Mouse (Mus musculus): ENCODE data around the gene Tox3.

The Tox3 gene

DNA sequence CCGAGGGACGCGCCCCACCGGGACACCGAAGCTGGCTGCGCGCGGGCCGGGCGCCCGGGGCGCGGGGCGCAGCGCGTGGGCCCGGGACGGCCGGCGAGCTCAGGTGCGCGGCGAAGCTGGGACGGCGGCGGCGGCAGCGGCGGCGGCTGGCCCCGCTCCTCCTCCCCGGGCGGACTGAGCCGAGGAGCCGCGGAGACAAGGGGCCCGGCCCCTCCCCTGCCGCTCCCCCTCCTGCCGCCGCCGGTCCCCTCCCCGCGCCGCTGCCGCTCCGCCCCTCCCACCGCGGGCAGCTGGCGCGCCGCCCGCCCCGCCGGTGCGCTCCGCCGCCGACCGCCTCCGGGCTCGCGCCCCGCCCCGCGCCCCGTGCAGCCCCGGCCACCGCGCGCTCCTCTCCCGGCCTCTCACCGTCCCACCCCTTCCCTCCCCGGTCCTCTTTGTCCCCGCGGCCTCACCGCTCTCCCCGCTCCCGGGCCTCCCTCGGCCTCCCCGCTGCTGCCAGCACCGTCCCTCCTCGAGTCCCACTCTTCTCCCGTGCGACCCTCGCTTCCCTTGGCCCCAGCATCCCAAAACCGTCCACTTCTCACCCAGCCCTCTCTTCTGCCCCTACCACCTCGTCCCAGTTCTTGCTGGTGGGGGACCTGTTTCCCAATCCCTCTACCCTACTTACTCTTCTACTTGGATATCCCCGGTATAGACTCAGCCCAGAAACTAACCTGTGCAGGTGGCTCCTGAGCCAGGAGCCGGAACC is at the start of gene Tox3:
Gene Tox3, minus strand, starts transcription at position 166 of the 748 bp plus-strand sequence.
- DNase-seq (ENCODE audit: low spot score) = no peak

DNA sequence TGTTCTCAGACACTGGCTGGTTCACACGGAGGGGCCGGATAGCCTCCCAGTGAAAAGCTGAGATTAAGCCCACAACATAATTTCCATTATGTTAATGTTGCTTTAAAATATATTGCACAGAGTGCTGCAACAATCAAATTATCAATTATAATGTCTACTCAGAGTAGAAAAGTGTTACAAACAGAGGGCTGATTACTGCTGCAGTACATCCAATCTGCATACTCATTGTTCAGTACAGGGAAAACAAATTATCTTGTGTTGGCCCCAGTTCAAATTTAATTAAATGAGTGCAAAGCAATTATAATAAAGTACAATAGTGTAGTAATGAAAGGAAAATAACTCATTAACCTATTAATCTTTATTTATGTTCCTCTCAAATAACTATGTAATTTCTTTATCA is 44.5 kb upstream of the Tox3 start:
- DNase-seq (ENCODE audit: low spot score) = no peak

DNA sequence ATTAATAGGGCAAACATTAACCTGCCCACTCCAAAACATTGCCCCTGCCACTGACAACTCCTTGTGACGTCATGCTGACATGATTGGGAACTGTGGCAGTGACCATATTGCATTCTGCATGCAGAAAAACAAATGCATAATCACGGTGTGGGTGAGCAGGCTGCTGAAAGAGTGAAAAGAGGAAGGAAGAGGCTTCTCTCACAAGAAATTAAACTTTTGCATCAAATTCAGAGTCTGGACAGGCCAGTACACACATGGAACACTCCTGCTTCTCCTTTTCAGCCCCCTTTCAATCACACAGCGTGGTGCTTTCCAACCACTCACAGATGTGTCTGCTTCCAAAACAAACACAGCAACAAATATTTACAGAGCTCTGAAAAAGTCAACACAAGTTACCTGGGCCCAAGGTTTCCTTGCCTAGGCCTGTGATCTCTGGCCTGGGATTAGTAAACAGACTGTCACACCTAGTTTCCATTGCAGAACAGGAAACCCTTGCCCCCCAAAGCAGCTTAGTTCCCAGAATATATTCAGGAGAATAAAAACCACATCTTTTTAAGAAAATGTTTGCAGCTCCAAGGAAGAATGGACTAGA is 43.4 kb upstream of the Tox3 start:
- DNase-seq (ENCODE audit: low spot score) = no peak

DNA sequence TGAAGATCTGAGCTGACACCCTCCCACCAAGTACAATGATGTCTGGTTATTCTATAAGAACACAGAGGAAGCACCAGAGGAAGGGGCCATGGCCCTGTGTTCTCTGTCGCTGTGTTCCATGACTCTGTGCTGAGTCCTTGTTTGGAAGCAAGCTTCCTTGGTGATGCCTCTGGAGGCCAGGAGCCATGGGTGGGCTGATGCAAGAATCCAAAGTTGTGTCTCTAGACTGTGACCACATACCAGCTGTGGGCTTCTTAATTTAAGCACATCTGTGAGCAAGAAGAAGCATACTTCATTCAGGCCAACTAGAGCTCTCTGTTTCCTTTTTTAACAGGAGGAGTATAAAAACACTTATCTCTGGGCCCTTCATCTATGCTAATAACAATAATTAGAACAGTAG is 42.7 kb upstream of the Tox3 start:
- no peak for DNase-seq (ENCODE audit: low spot score)

DNA sequence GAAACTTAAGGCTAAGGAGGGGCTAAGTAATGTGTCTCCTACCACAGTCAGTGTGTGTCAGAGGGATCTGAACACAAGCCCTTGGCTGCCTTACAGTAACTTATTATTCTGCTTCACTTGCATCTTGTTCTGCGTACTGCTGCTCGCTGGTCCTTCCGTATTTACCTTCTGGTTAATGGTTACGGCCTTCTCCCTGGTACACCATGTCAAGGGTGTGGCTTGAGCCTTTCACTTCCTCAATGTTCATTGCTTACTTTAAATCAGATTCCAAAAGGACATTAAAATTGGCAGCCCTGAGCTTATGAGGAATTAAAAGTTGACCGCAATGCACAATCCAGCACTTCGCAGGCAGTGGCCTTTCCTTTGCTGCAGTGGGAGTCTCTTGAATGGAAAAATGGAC is 30.9 kb upstream of the Tox3 start:
- no peak for DNase-seq (ENCODE audit: low spot score)

DNA sequence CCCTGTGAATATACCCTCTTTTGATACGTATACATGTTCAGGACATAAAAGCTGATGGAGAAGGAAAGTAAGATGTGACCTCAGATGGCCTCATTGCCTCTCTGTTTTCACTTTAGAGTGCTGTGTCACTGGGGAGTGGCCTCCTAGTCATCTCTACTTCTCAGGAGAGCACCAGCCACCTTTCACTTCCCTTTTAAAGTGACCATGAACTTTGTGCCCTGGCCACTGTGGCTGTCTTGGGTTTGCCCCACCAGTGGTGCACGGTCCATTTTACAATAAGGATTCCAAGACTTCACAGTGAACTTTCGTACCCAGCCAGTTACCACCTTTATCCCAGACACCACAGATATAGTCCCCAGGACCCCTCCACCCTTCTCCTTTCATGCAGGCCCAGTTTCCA is 29.9 kb upstream of the Tox3 start:
- no peak for DNase-seq (ENCODE audit: low spot score)

DNA sequence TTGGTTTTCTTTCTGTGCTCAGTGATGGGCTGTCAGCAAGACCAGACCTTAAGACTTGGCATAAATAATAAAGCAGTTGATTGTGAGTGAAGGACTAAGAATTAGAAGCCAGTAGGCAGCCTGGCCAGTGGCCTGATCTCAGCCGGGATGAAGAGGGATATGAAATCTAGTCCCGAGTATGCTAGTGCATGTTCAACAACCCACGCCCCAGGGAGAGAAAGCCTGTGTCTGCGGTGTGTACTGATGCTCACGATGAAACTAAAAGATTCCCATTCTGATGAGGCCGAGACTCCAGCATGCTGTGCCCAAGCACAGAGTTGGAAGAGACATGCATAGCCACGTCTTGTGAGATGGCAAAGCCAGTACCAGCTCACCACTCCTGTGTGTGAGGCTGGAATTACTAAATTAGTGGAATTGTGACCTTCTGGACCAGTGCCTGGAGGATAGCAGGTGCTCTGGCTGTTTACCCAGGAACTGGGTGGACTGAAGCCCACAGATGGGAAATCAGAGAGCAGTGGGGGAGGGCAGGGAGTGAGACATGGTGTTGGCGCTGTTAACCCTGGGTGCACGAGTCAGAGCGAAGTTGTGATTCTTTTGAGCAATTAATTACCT is 23.6 kb upstream of the Tox3 start:
- DNase-seq (ENCODE audit: low spot score) = no peak

DNA sequence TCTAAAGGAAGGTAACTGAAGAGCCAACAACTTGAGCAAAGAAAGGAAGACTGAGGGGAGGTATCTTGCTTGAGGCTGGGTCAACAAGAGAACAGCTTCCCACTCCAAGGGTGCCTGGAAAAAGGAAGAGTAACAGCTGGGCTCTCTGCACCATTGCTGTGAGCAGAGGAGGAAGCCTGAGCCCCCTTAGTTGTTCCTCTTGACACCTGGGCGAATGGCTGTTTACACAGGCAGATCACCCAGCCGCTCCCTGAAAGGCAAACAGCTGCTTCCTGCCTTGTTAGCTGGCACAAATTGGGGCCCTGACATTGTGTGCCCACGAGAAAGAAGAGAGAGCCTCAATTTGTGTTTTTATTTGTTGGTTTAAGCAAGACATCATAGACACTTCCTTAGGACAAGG is 21.7 kb upstream of the Tox3 start:
- no peak for DNase-seq (ENCODE audit: low spot score)

DNA sequence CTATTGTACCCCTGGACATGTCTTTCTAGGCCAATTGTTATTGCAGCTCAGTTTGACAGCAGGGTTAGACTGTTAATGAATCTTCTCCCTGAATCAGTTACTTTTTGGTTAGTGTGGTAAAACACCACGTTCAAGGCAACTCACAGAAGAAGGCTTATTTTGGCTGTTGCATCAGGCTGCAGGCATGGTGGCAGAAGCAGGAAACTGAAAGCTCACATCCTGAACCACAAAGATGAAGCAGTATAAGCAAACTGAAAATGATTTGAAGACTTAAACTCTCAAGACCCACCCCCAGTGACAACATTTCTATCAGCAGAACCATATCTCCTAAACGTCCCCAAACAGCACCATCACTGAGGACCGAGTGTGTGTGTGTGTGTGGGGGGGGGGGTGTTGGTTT is 8.6 kb upstream of the Tox3 start:
- DNase-seq (ENCODE audit: low spot score) = no peak

DNA sequence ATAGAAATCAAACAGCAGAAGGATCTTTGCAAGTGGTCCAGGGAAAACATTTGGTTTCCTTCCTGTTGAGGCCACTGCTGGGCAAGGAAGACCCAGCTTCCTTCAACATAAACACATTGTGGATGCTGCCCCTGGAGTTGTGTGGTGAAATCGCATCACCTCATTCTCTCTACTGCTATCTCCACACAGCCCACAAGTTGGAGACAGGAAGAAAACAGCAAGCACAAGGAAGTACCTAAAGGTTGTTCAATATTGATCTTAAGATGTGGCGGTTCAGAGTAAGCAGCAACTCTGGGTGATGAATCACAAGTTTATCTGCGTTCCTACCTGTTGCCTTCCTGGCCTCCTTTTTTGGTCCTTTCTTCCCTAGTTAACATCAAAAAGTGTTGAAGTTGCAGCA is 6.6 kb upstream of the Tox3 start:
- no peak for DNase-seq (ENCODE audit: low spot score)

DNA sequence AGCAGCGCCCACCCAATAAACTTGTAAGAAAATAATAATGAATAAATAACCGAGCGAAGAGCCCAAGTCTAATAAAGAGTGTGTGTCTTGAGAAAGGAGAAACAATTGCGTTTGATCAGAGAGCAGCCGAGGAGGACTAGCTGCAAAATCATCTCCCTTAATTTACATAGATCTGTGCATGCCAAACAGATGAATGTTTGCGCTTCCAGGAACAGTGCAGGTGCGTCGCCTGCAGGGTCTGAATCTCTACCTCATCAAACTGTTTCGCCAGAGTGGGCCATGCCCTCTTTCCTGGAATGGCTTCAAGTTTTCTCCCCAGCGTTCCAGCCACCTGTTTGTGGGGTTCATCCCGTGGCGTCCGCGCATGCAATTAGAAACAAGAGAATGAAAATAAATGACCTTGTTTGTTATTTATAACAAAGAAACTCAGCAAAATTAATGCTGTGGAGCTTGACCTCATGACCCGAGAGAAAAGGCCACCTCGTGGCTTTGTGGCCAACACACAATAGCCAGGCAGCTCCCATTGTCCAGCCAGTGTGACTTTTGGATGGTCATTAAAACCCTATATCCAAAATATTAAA is 5.9 kb upstream of the Tox3 start:
- DNase-seq (ENCODE audit: low spot score) = no peak

DNA sequence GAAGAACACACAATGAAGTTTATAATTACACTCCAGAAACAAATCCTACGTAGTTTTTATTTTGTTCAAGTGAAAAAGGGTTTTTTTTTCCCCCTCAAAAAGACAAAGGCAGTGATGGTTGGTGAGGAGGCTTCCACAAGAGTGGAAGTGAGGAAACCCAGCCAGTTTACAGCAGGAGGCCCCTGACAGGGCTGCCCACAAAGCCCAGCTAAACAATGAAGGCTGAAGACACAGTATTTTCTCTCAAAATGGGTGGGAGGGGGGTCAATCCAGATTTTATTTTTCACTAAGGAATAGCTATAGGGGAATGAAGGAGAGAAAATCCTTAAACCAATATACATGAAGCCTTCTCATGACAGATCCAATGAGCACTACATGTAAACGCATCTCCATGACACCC is 5.4 kb upstream of the Tox3 start:
- no peak for DNase-seq (ENCODE audit: low spot score)

DNA sequence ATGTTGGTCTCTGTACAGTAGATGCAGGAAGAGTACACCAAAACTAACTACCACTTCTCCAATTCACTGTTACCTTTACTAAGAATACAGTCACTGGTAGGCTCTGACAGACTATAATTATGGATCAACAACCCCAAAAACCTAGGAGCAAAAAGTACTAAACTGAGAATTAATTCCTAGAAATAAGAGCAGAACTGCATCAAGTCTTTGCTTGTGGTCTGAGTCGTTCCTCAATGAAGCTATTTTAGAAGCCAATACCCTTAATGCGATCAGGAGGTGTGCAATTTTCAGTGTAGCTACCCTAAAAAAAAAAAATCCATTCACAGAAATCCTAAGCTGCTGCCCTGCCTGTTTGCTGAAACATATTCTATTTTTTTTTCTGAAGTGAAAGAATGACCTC is 4.8 kb upstream of the Tox3 start:
- no peak for DNase-seq (ENCODE audit: low spot score)

DNA sequence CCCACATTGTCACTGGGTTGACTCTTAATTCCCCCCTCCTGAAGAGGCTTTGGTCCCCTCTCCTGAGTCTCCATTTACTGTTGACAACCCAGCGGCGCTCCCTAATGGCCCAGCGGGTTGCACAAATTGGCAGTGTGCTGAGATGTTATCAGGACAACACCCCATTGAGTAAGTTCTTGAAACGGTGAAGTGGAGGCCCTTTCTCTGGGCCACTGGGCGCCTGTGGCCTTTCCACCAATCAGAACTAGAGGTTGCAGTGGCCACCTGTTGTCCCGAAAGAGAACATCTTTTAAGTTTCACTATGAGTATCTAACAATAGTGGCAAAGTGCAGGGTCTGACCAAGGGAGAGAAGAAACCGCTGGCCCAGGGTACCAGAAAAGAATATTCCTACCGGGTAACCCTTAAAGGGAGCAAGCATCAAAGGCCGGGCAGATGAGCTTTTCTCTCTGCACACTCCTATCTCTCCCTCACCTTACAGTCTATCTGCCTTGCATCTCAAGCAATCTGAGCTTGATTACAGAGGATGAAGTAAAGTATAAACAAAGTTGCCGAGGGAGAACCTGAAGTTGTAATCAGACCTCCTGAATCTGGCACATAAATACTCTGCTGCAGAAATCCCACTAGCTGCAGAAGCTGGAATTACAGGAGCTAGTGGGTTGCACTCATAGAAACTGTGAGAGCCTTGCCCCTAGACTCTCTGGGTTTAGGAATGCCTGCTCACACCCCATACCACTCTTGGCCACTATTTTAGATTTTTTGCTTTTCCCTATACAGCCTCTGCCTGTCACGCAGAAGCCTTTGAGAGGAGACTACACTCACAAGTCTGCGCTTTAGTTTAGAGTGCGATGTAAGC is 1.8 kb upstream of the Tox3 start:
- DNase-seq (ENCODE audit: low spot score) = no peak

DNA sequence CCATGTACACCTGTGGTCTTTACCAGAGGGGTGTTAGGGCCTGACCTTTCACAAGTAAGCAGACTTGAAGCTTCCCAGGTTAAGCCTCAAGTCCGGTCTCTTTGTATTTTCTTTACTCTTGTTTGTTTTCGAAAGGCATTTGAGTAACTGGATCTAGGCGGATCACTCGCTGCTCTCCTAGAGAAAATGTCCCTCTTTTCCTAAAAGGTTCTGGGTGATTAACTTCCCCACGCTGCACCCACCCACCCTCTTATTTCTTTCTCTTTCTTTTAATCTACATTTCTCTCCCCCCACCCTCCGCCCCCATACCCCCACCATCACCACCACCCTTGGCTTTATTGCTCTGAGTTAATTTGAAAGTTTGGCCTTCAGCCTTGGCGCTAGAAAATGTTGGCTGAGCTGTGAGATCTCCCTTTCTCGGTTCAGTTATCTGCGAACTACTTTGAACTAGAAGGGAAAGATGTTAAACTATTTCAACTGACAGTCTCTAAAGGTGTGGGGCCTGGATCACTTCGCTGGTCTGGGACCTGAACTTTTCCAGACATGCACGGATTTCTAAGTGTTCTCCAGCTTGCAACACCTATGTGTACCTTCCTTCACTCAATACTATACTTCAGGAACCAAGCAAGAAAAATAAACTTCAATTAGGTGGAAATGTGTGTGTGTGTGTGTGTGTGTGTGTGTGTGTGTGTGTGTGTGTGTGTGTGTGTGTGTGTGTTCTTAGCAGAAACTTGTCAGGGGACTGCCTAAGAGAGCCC is 962 bp upstream of the Tox3 start:
- DNase-seq (ENCODE audit: low spot score) = no peak

DNA sequence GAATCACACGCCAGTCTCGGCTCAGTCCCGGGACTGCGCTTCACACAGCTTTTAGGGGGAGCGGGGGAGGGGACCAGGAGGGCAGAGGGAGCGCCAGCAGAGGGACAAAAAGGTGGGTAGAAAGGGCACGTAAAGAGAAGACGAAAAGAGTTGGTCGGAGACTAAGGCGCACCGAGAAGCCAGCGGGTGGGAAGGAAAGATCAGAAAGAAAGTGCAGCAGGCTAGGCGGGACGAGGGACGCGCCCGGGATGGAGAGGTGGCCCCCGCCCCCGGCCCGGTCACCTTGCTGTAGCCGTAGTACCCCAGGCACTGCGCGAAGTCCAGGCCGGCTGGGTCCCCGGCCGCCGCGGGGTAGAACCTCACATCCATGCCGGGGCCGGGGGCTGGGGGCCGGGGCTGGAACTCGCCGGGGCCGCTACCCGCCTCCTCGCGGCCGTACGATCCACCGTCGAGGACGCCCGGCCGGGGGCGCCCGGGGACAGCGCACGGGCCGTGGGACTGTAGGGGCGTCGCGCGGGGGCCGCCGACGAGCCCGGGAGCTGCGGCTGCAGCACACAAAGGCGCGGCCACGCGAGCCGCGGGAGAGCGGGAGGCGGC is 464 bp downstream of the Tox3 start:
- no peak for DNase-seq (ENCODE audit: low spot score)

DNA sequence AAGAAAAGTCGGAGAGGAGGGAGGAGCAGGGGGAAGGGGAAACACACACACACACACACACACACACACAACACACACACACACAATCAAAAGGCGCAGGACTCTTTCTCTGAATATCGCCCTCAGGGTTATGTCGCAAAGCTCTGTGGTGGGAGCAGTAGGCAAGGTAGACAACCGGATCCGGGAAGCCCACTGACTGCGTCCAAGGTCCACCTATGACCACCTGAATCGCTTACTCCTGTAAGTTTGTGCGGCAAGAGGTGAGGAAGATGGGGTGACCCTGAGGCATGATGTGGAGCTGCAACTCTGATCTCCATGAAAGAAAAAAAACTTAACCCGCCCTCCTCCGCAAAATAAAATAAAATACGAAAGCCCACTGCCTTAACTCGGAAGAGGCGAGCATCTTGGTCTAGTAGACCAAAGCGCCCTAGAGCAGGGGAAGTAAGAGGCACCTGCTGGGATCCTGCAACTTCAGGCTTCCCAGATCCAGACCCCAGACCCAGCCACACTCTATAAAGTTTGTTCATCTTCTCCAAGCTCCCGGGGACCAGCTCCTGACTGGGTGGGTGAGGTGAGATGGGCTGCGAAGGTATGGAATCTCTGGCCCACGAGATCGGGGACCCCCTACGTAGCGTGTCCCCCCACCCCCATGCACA is 1.1 kb downstream of the Tox3 start:
- DNase-seq (ENCODE audit: low spot score) = no peak

DNA sequence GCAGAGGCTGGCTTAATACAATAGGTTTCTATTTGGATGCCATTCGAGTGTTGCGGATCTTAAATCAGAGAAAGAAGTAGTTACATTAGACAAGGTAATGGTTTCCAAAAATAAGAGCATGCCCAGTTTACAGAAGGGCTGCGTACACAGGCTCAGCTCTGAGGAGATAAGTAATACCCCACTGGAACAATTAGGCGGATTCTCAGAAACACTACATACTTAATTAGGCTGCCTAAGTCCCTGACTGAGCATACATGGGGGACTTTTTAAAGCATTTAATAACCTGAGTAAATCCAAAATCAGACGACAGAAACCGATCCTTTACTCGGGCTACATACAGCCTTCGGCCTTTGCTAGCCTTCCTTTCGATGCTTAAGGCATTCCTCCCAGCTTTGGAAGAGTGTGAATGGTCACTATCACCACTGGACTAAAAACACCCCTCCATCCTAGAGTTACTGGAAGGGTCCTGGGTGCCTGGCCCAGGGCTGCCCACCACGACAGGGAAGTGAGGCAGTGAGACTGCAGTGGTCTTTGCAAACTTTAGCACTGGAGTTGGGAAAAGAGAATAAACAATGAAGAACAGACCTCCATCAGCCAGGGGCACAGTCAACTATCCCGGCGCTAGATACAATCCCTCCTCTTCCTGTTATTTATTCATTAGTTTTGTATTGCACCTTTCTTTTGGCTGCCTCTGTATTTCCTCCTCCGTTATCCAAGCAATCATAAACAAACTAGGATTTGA is 1.8 kb downstream of the Tox3 start:
- no peak for DNase-seq (ENCODE audit: low spot score)

DNA sequence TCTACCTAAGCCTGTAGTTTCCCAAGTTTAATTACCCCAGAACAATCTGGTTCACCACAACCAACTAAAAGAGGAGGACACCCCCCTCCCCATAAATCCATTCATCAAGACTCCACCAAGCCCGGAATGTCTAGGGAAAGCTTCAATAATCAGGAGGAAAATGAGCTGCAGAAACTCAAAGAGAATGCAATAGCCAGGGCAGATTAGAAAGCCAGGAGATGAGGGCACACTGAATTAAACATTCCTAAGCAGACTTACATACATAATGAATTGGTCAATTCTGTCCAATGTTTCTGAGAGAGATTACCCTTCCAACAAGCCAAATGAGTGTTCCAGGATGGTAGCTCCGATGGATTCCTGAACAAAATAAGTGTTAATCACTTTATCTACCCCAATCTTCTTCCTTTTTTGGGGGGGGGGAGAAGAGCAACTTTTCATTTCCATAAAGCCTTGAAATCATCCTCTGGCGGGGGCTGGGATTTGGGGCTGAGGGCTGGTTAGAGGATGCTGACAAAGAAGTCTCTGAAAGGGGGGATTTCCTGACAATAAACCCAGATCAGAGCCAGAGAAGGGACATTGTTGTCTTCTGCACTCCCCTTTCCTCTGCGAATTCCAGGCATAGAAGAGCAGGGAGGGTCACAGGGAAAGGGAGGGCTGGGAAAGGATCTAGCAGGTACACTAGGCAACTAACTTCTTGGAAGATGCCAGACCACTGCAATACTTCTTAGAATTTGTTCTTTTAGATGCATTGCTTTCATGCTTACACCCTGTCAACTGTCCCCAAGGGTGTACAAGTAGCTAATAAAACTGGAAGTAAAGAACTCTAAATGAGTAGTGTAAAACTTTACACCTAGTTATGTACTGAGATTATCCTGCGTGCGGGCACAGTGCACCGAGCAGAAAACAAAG is 17.5 kb downstream of the Tox3 start:
- no peak for DNase-seq (ENCODE audit: low spot score)

Data from adipocyte (in vitro differentiated cells).